Mouse (Mus musculus): Measurements from ENCODE around the gene Nipa2.

The Nipa2 gene

GRCm38 (mm10) chr7:55938341-55938740, 23.9 kb downstream of the Nipa2 start:
- DNase-seq (ENCODE audit: low read depth, low spot score): no peak

- DNase-seq (ENCODE audit: low read depth, low spot score): no peak
These were observed 27.3 kb downstream of the Nipa2 start for GRCm38 (mm10) chr7:55935025-55935424.

GRCm38 (mm10) chr7:55928649-55929048, 33.6 kb downstream of the Nipa2 start:
- no peak for DNase-seq (ENCODE audit: low read depth, low spot score)

GRCm38 (mm10) chr7:55927262-55927661, 35.0 kb downstream of the Nipa2 start:
- no peak for DNase-seq (ENCODE audit: low read depth, low spot score)

- DNase-seq (ENCODE audit: low read depth, low spot score): peak; percentile 27
These were observed 43.9 kb downstream of the Nipa2 start for GRCm38 (mm10) chr7:55918365-55918764.

- DNase-seq (ENCODE audit: low read depth, low spot score): no peak
These were observed 50.2 kb downstream of the Nipa2 start for GRCm38 (mm10) chr7:55912118-55912517.

GRCm38 (mm10) chr7:55911371-55911770, 50.9 kb downstream of the Nipa2 start:
- peak; percentile 67 for DNase-seq (ENCODE audit: low read depth, low spot score)

GRCm38 (mm10) chr7:55910356-55910755, 51.9 kb downstream of the Nipa2 start:
- DNase-seq (ENCODE audit: low read depth, low spot score): no peak

GRCm38 (mm10) chr7:55909519-55909918, 52.8 kb downstream of the Nipa2 start:
- DNase-seq (ENCODE audit: low read depth, low spot score): peak; percentile 28

GRCm38 (mm10) chr7:55905449-55905848, 56.8 kb downstream of the Nipa2 start:
- no peak for DNase-seq (ENCODE audit: low read depth, low spot score)

GRCm38 (mm10) chr7:55903766-55904165, 58.5 kb downstream of the Nipa2 start:
- no peak for DNase-seq (ENCODE audit: low read depth, low spot score)

- DNase-seq (ENCODE audit: low read depth, low spot score): peak; percentile 56
These were observed 70.5 kb downstream of the Nipa2 start for GRCm38 (mm10) chr7:55891797-55892196.

GRCm38 (mm10) chr7:55890731-55891130, 71.5 kb downstream of the Nipa2 start:
- peak; percentile 66 for DNase-seq (ENCODE audit: low read depth, low spot score)

GRCm38 (mm10) chr7:55889996-55890395, 72.3 kb downstream of the Nipa2 start:
- no peak for DNase-seq (ENCODE audit: low read depth, low spot score)

- DNase-seq (ENCODE audit: low read depth, low spot score): no peak
These were observed 73.7 kb downstream of the Nipa2 start for GRCm38 (mm10) chr7:55888603-55889002.
